Mouse (Mus musculus) induced T-regulatory cell, adult 2 months (primary cell): ENCODE results near the gene Spaar.
A peak's percentile ranks its signal among the peaks of the same experiment; 100 is the strongest.

ENCODE experiments used
- DNase-seq: peaks from one replicate; pipeline ENCODE4 v3.0.0-alpha.2; 2012; ENCODE audit warnings: low read depth

Spaar gene

DNA sequence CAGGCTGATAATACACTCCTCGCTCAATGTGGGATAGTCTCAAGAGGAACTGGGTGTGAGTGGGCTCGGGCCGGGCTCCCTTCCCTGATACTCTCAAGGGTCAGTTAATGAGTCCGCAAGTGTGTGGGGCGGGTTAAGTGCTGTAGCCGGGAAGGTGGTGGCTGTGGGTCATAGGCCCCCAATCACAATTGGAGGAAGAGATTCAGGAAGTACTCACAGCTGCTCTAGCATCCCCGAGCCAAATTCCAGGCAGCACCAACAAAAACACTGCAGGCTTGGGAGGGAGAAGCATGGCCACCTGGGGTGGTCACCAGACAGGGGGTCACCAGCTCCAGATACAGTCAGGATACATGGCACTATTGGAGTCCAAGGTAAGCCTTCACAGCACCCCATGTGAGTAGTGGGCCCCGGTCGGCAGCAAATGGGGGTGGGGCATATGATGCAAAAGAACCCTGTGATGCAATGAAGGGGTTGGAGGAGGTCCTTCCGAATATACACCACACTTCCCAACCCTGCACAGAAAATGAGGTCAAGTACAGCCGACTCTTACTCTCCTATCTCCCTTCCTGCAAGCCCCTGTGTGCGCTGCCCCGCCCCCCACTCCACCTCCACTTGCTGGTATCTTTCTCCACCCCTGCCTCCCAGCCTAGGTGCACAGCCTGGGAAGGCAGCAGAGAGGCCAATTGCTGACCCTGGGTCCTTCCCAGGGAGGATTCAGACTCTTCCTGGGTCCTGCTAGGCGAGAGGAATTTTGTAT is at the start of gene Spaar:
TSS of gene Spaar (plus strand) at position 241 of the 757 bp plus-strand sequence.
- DNase-seq = no peak

- DNase-seq = no peak
Measured at GRCm38 (mm10) chr4:43690021-43690420, 39.8 kb upstream of the Spaar start.

DNA sequence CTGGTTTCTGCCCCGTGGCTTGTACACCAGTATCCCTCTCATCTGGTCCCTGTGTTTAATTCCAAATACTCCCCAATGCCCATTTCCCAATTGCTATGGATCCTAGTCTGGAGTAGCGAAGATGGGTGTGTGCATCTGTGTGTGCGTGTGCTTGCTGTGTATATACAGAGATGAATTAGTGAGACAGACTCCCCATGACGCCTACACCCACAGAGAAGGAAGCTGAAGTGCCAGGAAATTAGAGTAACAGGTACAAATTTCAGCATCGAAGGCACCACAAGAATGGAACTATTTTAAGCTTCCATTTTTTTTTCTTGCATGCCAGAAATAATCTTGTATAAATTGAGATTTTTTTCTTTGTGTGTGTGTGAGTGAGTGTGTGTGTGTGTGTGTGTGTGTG is 38.8 kb upstream of the Spaar start:
- no peak for DNase-seq

- no peak for DNase-seq
Measured at GRCm38 (mm10) chr4:43693806-43694241, 36.0 kb upstream of the Spaar start.

- no peak for DNase-seq
Measured at GRCm38 (mm10) chr4:43694439-43695248, 35.2 kb upstream of the Spaar start.

- DNase-seq = no peak
Measured at GRCm38 (mm10) chr4:43695249-43695671, 34.6 kb upstream of the Spaar start.

GRCm38 (mm10) chr4:43696561-43696960 is 33.3 kb upstream of the Spaar start:
- DNase-seq = no peak

DNA sequence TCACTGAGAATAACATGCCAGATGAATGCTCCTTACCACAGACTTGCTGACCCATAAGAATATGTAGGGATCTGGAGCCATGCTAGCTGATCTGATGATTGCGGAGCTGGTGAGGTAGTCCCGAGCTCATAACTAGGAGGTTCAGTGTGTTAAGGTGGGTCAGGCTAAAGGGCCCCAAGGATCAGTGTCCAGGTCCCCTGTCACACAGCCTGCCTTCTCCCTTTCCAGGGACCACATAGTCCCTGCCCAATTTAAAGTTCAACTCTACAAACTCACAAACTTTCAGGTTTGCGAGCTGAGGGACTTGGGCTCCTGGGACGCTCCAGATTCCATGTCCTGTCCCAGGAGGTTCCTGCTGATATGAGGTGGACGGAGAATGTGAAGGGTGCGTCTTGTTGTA is 29.1 kb upstream of the Spaar start, which contains the start of gene Olfr70:
TSS of gene Olfr70 (minus strand) at position 101 of the 400 bp plus-strand sequence.
- DNase-seq = no peak

GRCm38 (mm10) chr4:43703439-43703838 is 26.4 kb upstream of the Spaar start:
- peak; percentile 29 for DNase-seq

- no peak for DNase-seq
Measured at GRCm38 (mm10) chr4:43703851-43704250, 26.0 kb upstream of the Spaar start.

- no peak for DNase-seq
Measured at GRCm38 (mm10) chr4:43705991-43706390, 23.8 kb upstream of the Spaar start.

DNA sequence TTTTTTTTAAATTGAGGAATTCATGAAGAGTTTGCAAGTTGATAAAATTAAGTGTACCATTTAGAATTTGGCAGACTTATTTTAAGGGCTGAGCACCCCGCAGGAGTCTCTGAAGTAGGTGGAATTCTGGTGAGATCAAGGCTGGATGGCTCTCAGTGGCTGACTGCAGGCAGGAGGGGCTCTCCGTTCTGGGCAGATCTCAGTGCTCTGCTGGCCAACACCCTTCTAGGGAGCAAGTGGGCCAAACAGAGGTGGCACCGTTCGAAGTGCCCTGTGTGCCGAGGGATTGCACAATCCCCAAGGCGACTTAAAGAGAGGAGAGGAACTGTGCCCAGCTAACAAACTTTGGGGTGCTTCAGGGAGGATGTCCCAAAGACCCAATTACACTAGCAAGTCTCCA is 20.0 kb upstream of the Spaar start, which contains the start of gene Olfr71:
TSS of gene Olfr71 (minus strand) at position 387 of the 400 bp plus-strand sequence.
- DNase-seq = no peak

GRCm38 (mm10) chr4:43711821-43712220 is 18.0 kb upstream of the Spaar start:
- DNase-seq = peak; percentile 72

GRCm38 (mm10) chr4:43713652-43714219 is 16.1 kb upstream of the Spaar start:
- DNase-seq = no peak

- DNase-seq = no peak
Measured at GRCm38 (mm10) chr4:43720491-43721228, 9.2 kb upstream of the Spaar start.

DNA sequence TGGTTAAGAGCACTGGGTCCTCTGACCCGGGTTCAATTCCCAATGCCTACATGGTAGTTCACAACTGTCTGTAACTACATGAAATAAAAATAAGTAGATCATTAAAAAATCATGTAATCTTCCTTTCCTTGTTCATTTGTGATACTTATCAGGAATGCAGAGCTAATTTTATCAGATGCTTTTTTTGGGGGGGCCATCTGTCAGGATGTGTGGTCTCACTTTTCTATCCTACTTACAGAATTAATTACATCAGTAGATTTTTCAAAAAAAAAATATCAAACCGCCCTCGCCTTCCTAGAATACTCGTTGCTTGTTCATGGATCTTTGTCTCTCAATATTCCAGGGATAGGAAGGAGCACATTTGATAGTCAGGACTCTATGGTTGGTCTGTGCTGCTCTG is 7.6 kb upstream of the Spaar start:
- no peak for DNase-seq

DNA sequence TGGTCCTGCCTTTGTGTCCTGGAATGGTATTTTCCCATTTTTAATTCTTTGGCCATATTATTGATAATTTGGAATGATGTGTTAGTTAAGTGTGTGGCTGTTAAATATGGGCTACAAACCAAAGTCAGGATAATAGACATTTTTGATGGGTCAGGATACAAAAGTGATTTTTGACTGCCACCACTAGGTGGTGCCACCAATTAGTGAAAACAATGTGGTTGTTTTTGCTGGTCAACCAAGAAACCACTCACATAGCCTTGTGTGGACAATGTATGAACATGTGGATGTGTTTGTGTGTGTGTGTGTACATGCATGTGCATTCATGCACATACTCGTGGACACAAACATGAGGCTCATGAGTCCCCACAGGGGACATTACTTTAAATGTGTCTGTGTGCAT is 5.1 kb upstream of the Spaar start:
- peak; percentile 43 for DNase-seq

GRCm38 (mm10) chr4:43726228-43726993 is 3.4 kb upstream of the Spaar start:
- no peak for DNase-seq

DNA sequence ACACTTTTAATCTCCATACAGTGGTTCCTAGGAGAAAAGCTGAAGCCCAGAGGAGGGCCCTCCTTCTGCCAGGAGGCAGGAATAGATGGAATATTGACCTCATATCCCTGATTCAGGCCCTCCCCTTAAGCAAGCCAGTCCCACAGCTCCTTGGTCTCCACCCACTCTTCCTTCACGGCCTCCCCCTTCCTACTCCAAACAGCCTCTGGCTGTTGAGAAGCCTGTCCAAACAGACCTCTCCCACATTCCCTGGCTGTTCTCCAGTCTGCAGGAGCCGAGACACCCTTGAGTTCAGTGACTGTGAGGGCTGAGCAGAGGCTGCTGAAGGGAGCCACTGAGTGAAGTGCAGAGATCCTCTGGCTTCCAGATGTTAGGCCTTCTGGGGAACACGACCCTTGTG is 2.8 kb upstream of the Spaar start, which contains the start of gene Hrct1:
TSS of gene Hrct1 (plus strand) at position 194 of the 400 bp plus-strand sequence.
- no peak for DNase-seq

DNA sequence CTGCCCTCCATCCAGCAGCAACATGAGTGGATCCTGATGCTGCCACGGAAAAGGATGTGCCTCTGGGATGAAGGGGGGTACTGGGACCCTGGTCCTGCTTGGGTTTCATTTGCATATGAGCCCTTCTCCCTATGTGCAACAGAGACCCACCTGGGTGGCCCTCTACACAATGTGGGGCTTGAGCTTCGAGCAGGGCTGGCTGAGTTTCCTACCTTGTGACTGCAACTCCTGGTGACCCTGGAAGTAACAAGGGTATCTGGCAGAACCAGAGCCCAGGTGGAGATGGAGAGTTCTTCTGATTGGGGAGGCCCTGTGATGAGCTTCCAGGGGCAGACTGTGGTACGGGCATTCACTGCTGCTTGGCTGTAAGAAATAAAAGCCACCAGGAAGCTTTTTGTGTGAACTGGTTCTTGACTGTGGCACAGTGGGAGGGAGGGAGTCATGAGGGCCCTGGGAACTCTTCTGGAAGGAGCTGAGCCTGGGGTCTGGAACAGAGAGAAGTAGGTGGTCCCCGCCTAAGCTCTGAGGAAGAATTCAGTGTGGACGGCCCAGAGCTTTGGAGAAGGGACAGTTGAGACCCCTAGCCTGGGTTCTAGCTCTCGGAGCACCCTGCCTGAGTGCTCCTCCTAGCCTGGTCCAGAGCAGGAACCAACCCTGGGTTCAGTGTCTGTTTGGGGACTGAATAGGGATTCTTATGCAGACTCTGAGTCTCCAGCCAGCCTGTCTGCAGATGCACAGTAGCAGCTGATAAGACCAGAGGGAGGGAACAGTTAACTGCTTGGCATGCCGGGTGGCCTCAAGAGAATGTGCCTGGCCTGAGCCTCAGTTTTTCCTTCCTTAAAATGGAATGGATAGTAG is 1.9 kb upstream of the Spaar start:
- DNase-seq = no peak
